Mouse (Mus musculus): ENCODE data around the gene Rmi2. TPM values are rescaled to one million over a fixed set of nuclear protein-coding genes. Genes with fewer than 3 reads are reported as not detected.

Rmi2 gene
- total and polyA plus RNA-seq, 3 experiments: 2.8 to 8.0 TPM; not detected in 1

DNA sequence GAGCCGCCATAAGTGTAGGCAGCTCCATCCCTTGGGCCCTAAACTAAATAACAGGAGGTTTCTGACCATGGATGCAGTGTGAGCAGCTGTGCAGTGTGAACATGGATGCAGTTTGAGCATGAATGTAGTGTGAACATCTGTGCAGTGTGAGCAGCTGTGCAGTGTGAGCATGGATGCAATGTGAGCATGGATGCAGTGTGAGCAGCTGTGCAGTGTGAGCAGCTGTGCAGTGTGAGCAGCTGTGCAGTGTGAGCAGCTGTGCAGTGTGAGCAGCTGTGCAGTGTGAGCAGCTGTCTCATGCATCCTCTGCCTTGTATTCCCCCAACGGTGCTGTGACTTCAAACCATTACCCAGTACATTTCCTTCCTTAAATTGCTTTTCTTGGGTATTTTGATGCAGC is 52.6 kb downstream of the Rmi2 start:
- Histone ChIP-seq H3K36me3 (ENCODE audit: control insufficient read depth in 1 of 2, insufficient read depth in 2 of 2, low read length in 2 of 2) (no peaks in the 10 kb centered on the region), H3K9me3 (replicated peaks; ENCODE audit: insufficient read depth, low read length) (no peaks in the 10 kb centered on the region), H3K27ac (ENCODE audit: control insufficient read depth, low read depth, low read length) (no peak overlapping the region), H3K27me3 (ENCODE audit: control insufficient read depth in 1 of 2, insufficient read depth in 2 of 2, low read length in 2 of 2) (peaks cover 0 to 2% of the 10 kb centered on the region in 2 experiments; a peak in 1 of 4 replicates), H3K4me1 (ENCODE audit: control insufficient read depth in 1 of 2, insufficient read depth in 2 of 2, low read length in 2 of 2) (no peaks in the 10 kb centered on the region), H3K79me2 (ENCODE audit: control insufficient read depth, insufficient read depth, low read length, poor library complexity) (no peaks in the 10 kb centered on the region), H3K4me3 (ENCODE audit: control insufficient read depth in 1 of 2, insufficient read depth in 1 of 2, low read depth in 2 of 2, low read length in 2 of 2) (no peak overlapping the region), H3K9ac (ENCODE audit: control insufficient read depth, low read depth, low read length, poor library complexity, severe bottlenecking) (no peak overlapping the region)
- no peak for TF ChIP-seq NELFE (IDR thresholded peaks at IDR 0.05; ENCODE audit: low read depth, low read length)
- no peak for TF ChIP-seq ZNF384 (IDR thresholded peaks at IDR 0.05; ENCODE audit: low read depth, low read length)
- TF ChIP-seq SMC3 (IDR thresholded peaks at IDR 0.05; ENCODE audit: low read depth, low read length): no peak
- no peak for TF ChIP-seq HCFC1 (IDR thresholded peaks at IDR 0.05; ENCODE audit: low read depth, low read length)
- TF ChIP-seq RAD21 (IDR thresholded peaks at IDR 0.05; ENCODE audit: low read depth, low read length): no peak
- no peak for TF ChIP-seq MYC (IDR thresholded peaks at IDR 0.05; ENCODE audit: low read depth, low read length)
- TF ChIP-seq SIN3A (IDR thresholded peaks at IDR 0.05; ENCODE audit: low read length): no peak
- TF ChIP-seq ELF1 (IDR thresholded peaks at IDR 0.05; ENCODE audit: low read depth, low read length): no peak
- no peak for TF ChIP-seq ZKSCAN1 (IDR thresholded peaks at IDR 0.05; ENCODE audit: low read depth, low read length)
- no peak for TF ChIP-seq TBP (IDR thresholded peaks at IDR 0.05; ENCODE audit: low read depth, low read length)
- TF ChIP-seq ZMIZ1 (IDR thresholded peaks at IDR 0.05; ENCODE audit: low read depth, low read length): no peak
- no peak for TF ChIP-seq CTCF (IDR thresholded peaks at IDR 0.05 in 2 of 3, conservative IDR thresholded peaks at IDR 0.05 in 1 of 3; ENCODE audit: control insufficient read depth in 1 of 3, insufficient read depth in 1 of 3, low read depth in 2 of 3, low read length in 3 of 3, poor library complexity in 1 of 3, severe bottlenecking in 1 of 3)
- no peak for TF ChIP-seq BHLHE40 (IDR thresholded peaks at IDR 0.05; ENCODE audit: borderline replicate concordance, low read depth, low read length)
- TF ChIP-seq POLR2AphosphoS2 (IDR thresholded peaks at IDR 0.05; ENCODE audit: low read length): no peak
- no peak for TF ChIP-seq TAL1 (IDR thresholded peaks at IDR 0.05; ENCODE audit: low read length)
- no peak for TF ChIP-seq POLR2AphosphoS5 (IDR thresholded peaks at IDR 0.05; ENCODE audit: borderline replicate concordance, low read depth, low read length)
- no peak for TF ChIP-seq MAZ (IDR thresholded peaks at IDR 0.05; ENCODE audit: low read depth, low read length)
- no peak for TF ChIP-seq UBTF (IDR thresholded peaks at IDR 0.05; ENCODE audit: borderline replicate concordance, insufficient read depth, low read depth, low read length)
- no peak for DNase-seq (ENCODE audit: low read depth, low spot score)

DNA sequence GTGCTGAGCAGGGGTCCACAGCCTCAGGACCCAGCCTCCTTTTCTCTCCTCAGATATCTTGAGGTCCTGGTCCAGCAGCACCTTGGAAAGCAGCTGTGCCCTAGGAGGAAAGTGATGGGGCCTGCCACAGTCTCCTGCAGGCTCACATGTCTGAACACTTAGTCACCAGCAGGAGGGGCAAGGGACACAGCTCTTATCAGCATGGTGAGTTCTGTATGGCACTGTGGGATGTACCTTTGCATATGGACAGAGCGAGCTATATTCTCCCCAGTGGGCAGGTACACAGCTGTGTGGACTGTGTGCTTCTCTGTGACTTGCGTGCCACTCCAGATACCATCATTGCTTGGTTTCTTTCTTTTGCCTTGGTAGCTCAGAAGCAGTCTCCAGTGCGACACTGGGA is 55.5 kb downstream of the Rmi2 start:
- TF ChIP-seq CHD1 (IDR thresholded peaks at IDR 0.05; ENCODE audit: low read depth, low read length): no peak
- peak; percentile 42 to 58 (median 48); a peak in 5 of 6 replicates for TF ChIP-seq CTCF (IDR thresholded peaks at IDR 0.05 in 2 of 3, conservative IDR thresholded peaks at IDR 0.05 in 1 of 3; ENCODE audit: control insufficient read depth in 1 of 3, insufficient read depth in 1 of 3, low read depth in 2 of 3, low read length in 3 of 3, poor library complexity in 1 of 3, severe bottlenecking in 1 of 3)
- TF ChIP-seq SMC3 (IDR thresholded peaks at IDR 0.05; ENCODE audit: low read depth, low read length): peak; percentile 77
- TF ChIP-seq HCFC1 (IDR thresholded peaks at IDR 0.05; ENCODE audit: low read depth, low read length): no peak
- no peak for TF ChIP-seq ETS1 (IDR thresholded peaks at IDR 0.05; ENCODE audit: low read depth, low read length)
- TF ChIP-seq RAD21 (IDR thresholded peaks at IDR 0.05; ENCODE audit: low read depth, low read length): peak; percentile 50
- TF ChIP-seq MAX (IDR thresholded peaks at IDR 0.05; ENCODE audit: low read length): no peak
- no peak for TF ChIP-seq MAFK (IDR thresholded peaks at IDR 0.05; ENCODE audit: borderline replicate concordance, low read depth, low read length)
- TF ChIP-seq ZC3H11A (IDR thresholded peaks at IDR 0.05; ENCODE audit: low read depth, low read length): 0 out of 2 replicates have a peak, but pooled peaks have one; percentile 27
- Histone ChIP-seq H3K9ac (ENCODE audit: control insufficient read depth, low read depth, low read length, poor library complexity, severe bottlenecking) (no peak overlapping the region), H3K4me3 (ENCODE audit: control insufficient read depth in 1 of 2, insufficient read depth in 1 of 2, low read depth in 2 of 2, low read length in 2 of 2) (no peak overlapping the region), H3K27me3 (ENCODE audit: control insufficient read depth in 1 of 2, insufficient read depth in 2 of 2, low read length in 2 of 2) (peaks cover 0 to 2% of the 10 kb centered on the region in 2 experiments; a peak in 1 of 4 replicates), H3K36me3 (ENCODE audit: control insufficient read depth in 1 of 2, insufficient read depth in 2 of 2, low read length in 2 of 2) (no peaks in the 10 kb centered on the region), H3K4me1 (ENCODE audit: control insufficient read depth in 1 of 2, insufficient read depth in 2 of 2, low read length in 2 of 2) (no peaks in the 10 kb centered on the region), H3K79me2 (ENCODE audit: control insufficient read depth, insufficient read depth, low read length, poor library complexity) (no peaks in the 10 kb centered on the region), H3K9me3 (replicated peaks; ENCODE audit: insufficient read depth, low read length) (no peaks in the 10 kb centered on the region), H3K27ac (ENCODE audit: control insufficient read depth, low read depth, low read length) (no peak overlapping the region)
- peak; percentile 44 for DNase-seq (ENCODE audit: low read depth, low spot score)
